Mouse (Mus musculus) ES-E14 (cell line): ENCODE measurements around the gene Kcnj12. TPM values are rescaled to one million over a fixed set of nuclear protein-coding genes. Genes with fewer than 3 reads are reported as not detected.

Experiments used
- DNase-seq: peaks from one replicate; pipeline ENCODE4 v3.0.0-alpha.2; 2013; ENCODE audit warnings: low read depth, low spot score
- H3K27ac ChIP-seq: 2 replicates; pipeline ENCODE4 v1.5.1; 2012; ENCODE audit warnings: low read depth, mild to moderate bottlenecking, low read length, moderate library complexity, mixed read lengths; ENCODE audit not compliant: poor library complexity, insufficient read depth, severe bottlenecking
- H3K36me3 ChIP-seq: 2 replicates; pipeline ENCODE4 v1.6.1; 2012; ENCODE audit warnings: mild to moderate bottlenecking, low read length, moderate library complexity, mixed read lengths; ENCODE audit not compliant: control insufficient read depth, poor library complexity, insufficient read depth, severe bottlenecking
- H3K4me1 ChIP-seq, 2 experiments: fragments of 150-350 bp in 1 of 2; sonication (generic) in 1 of 2; 2 replicates each; pipeline ENCODE4 v1.6.1; 2012; ENCODE audit warnings: low read length in 2 of 2, mild to moderate bottlenecking in 1 of 2, mixed read lengths in 1 of 2; ENCODE audit not compliant: control insufficient read depth in 2 of 2, insufficient read depth in 2 of 2, poor library complexity in 1 of 2
- H3K4me3 ChIP-seq, 2 experiments: fragments of 150-350 bp in 1 of 2; sonication (generic) in 1 of 2; 2 replicates each; pipeline ENCODE4 v1.5.1; 2012; ENCODE audit warnings: low read length in 2 of 2, low read depth in 1 of 2, mild to moderate bottlenecking in 1 of 2, mixed read lengths in 1 of 2; ENCODE audit not compliant: insufficient read depth in 1 of 2, poor library complexity in 1 of 2, severe bottlenecking in 1 of 2
- H3K9ac ChIP-seq: 2 replicates; pipeline ENCODE4 v1.6.1; 2012; ENCODE audit warnings: low read depth, mild to moderate bottlenecking, low read length, mixed read lengths; ENCODE audit not compliant: poor library complexity, insufficient read depth, severe bottlenecking
- H3K9me3 ChIP-seq: fragments of 150-350 bp; sonication (generic); 2 replicates; pipeline ENCODE4 v1.6.1; 2012; ENCODE audit warnings: low read depth, mild to moderate bottlenecking, low read length; ENCODE audit not compliant: control insufficient read depth, insufficient read depth
- CHD2 ChIP-seq: IDR thresholded peaks from 2 replicates; pipeline ENCODE4 v1.6.1; 2014; ENCODE audit warnings: mild to moderate bottlenecking, low read depth, low read length, inconsistent platforms
- HCFC1 ChIP-seq: IDR thresholded peaks from 2 replicates; pipeline ENCODE4 v1.6.1; 2012; ENCODE audit warnings: low read length, inconsistent platforms, borderline replicate concordance; ENCODE audit not compliant: insufficient read depth
- MAFK ChIP-seq: IDR thresholded peaks from 2 replicates; pipeline ENCODE4 v1.6.1; 2014; ENCODE audit warnings: mild to moderate bottlenecking, low read depth, low read length, inconsistent platforms; ENCODE audit not compliant: insufficient read depth
- ZC3H11A ChIP-seq: IDR thresholded peaks from 2 replicates; pipeline ENCODE4 v1.6.1; 2012; ENCODE audit warnings: low read depth, mild to moderate bottlenecking, inconsistent platforms, low read length, borderline replicate concordance
- ZNF384 ChIP-seq: IDR thresholded peaks from 2 replicates; pipeline ENCODE4 v1.6.1; 2012; ENCODE audit warnings: low read depth, low read length, inconsistent platforms
- in situ Hi-C, 2 experiments: fragments of 600-800 bp; cut with MboI; formaldehyde crosslinking; loops; one replicate each; pipeline ENCODE4 v1.15.1; 2025; ENCODE audit warnings: low sequenced_read_pairs in 2 of 2, inconsistent platforms in 1 of 2; ENCODE audit not compliant: unreplicated experiment in 2 of 2
- total RNA-seq: library from RNA; depleted of rRNA; stranded (reverse); fragments of 300-350 nt; gene quantifications from 2 replicates; pipeline ENCODE4 v1.2.3, GENCODE M21; 2012

Kcnj12 gene
- total RNA-seq, 1 experiment = 4.0 TPM

- DNase-seq = no peak
- H3K9ac ChIP-seq = no peak overlapping the region
- no peaks in the 10 kb centered on the region for H3K9me3 ChIP-seq
- no peak for TF ChIP-seq ZNF384
- TF ChIP-seq ZC3H11A = no peak
- TF ChIP-seq HCFC1 = no peak
- TF ChIP-seq CHD2 = no peak
- no peak for TF ChIP-seq MAFK
- H3K4me1 ChIP-seq = no peaks in the 10 kb centered on the region
- H3K4me3 ChIP-seq = no peak overlapping the region
- H3K27ac ChIP-seq = no peak overlapping the region
- in situ Hi-C loops = no loop called here
- H3K36me3 ChIP-seq = no peaks in the 10 kb centered on the region
Observed at GRCm38 (mm10) chr11:61081624-61082023, 59.3 kb downstream of the Kcnj12 start.

GRCm38 (mm10) chr11:61090195-61090594 lies 67.8 kb downstream of the Kcnj12 start:
- H3K4me1 ChIP-seq = no peaks in the 10 kb centered on the region
- in situ Hi-C loops = no loop called here
- H3K9ac ChIP-seq = no peak overlapping the region
- no peaks in the 10 kb centered on the region for H3K9me3 ChIP-seq
- no peak for DNase-seq
- no peaks in the 10 kb centered on the region for H3K36me3 ChIP-seq
- no peak for TF ChIP-seq MAFK
- no peak overlapping the region for H3K27ac ChIP-seq
- H3K4me3 ChIP-seq = no peak overlapping the region

- in situ Hi-C loops = no loop called here
- no peak overlapping the region for H3K4me3 ChIP-seq
- H3K9me3 ChIP-seq = no peaks in the 10 kb centered on the region
- no peak overlapping the region for H3K27ac ChIP-seq
- H3K9ac ChIP-seq = no peak overlapping the region
- no peaks in the 10 kb centered on the region for H3K4me1 ChIP-seq
- TF ChIP-seq MAFK = no peak
- TF ChIP-seq CHD2 = no peak
- no peak for TF ChIP-seq ZC3H11A
- no peak for TF ChIP-seq HCFC1
- no peak for TF ChIP-seq ZNF384
- no peaks in the 10 kb centered on the region for H3K36me3 ChIP-seq
- no peak for DNase-seq
Observed at GRCm38 (mm10) chr11:61091192-61091591, 68.8 kb downstream of the Kcnj12 start.

GRCm38 (mm10) chr11:61091642-61092262 lies 69.4 kb downstream of the Kcnj12 start:
- Histone ChIP-seq H3K9ac (no peak overlapping the region), H3K4me1 (no peaks in the 10 kb centered on the region), H3K36me3 (no peaks in the 10 kb centered on the region), H3K4me3 (no peak overlapping the region), H3K27ac (no peak overlapping the region), H3K9me3 (no peaks in the 10 kb centered on the region)
- no peak for TF ChIP-seq MAFK
- TF ChIP-seq HCFC1 = no peak
- TF ChIP-seq ZNF384 = 0 out of 2 replicates have a peak, but pooled peaks have one; percentile 29
- TF ChIP-seq ZC3H11A = peak; percentile 95
- in situ Hi-C loops = no loop called here
- peak; percentile 53 for DNase-seq

GRCm38 (mm10) chr11:61098046-61098445 lies 75.7 kb downstream of the Kcnj12 start:
- Histone ChIP-seq H3K9me3 (no peaks in the 10 kb centered on the region), H3K4me3 (no peak overlapping the region), H3K9ac (no peak overlapping the region), H3K27ac (no peak overlapping the region), H3K36me3 (no peaks in the 10 kb centered on the region), H3K4me1 (peaks cover 0 to 3% of the 10 kb centered on the region in 2 experiments; a peak in 1 of 4 replicates)
- TF ChIP-seq ZC3H11A (no peak), HCFC1 (no peak), MAFK (no peak), CHD2 (no peak), ZNF384 (no peak)
- no peak for DNase-seq
- in situ Hi-C loops = no loop called here
